In genomic region chr5:76321249-76322196, GRCm38 (mm10) we compare ENCODE assay signal across 17 mouse cellular contexts. TPM values are rescaled to one million over a fixed set of nuclear protein-coding genes. Genes with fewer than 3 reads are reported as not detected.
DNase-seq lines count a peak whose midpoint lies in the region; ATAC-seq and TF ChIP-seq lines count a peak whose summit lies in the region.
"Had no signal": no experiment of that assay in that cellular context is flagged by ENCODE, and none has a peak within 500 bp of the region (broad histone marks: within the 10 kb centered on the region; RNA-seq: fewer than 3 reads in every experiment).

No protein-coding gene starts in this region.

- WGBS in forebrain, embryonic 14.5 days: 19% methylated on average over 11 of the region's 11 CpGs
- 17% methylated on average over 11 of the region's 11 CpGs for WGBS in forebrain, embryonic 15.5 days
- 14% methylated on average over 11 of the region's 11 CpGs for WGBS in midbrain, embryonic 12.5 days
- 15% methylated on average over 11 of the region's 11 CpGs for WGBS in midbrain, embryonic 16.5 days
- 46% methylated on average over 11 of the region's 11 CpGs for WGBS in stomach, embryonic 16.5 days
- 63% methylated on average over 11 of the region's 11 CpGs for WGBS in liver, postnatal 0 days (ENCODE audit: insufficient replicate concordance)

- no peak for TF ChIP-seq CTCF in liver, postnatal 0 days (IDR thresholded peaks at IDR 0.05; ENCODE audit: low read depth)

- H3K27ac ChIP-seq in forebrain, embryonic 14.5 days (ENCODE audit: low read depth, low read length): no peak overlapping the region
- no peak overlapping the region for H3K27ac ChIP-seq in forebrain, embryonic 15.5 days (replicated peaks)
- H3K27ac ChIP-seq in midbrain, embryonic 12.5 days (replicated peaks): no peak overlapping the region
- no peak overlapping the region for H3K27ac ChIP-seq in midbrain, embryonic 16.5 days (ENCODE audit: low read length)
- H3K27ac ChIP-seq in stomach, embryonic 16.5 days (ENCODE audit: low read length): peak overlapping the region; percentile 60; the same call in 1 of the 2 replicates
- no peak overlapping the region for H3K27ac ChIP-seq in liver, postnatal 0 days (ENCODE audit: low read depth)
- H3K27ac ChIP-seq: forebrain, embryonic 10.5 days; macrophage; neural tube, embryonic 12.5 days had no signal

- no peak overlapping the region for H3K9ac ChIP-seq in forebrain, embryonic 14.5 days (ENCODE audit: low read length)
- H3K9ac ChIP-seq in forebrain, embryonic 15.5 days (replicated peaks): no peak overlapping the region
- no peak overlapping the region for H3K9ac ChIP-seq in midbrain, embryonic 12.5 days (replicated peaks)
- no peak overlapping the region for H3K9ac ChIP-seq in midbrain, embryonic 16.5 days (ENCODE audit: low read depth, low read length)
- H3K9ac ChIP-seq in stomach, embryonic 16.5 days (ENCODE audit: low read length): no peak overlapping the region
- no peak overlapping the region for H3K9ac ChIP-seq in liver, postnatal 0 days (replicated peaks)
- H3K9ac ChIP-seq: neural tube, embryonic 12.5 days had no signal

- peaks cover 2% of the 10 kb centered on the region; the same call in 1 of the 2 replicates for H3K4me1 ChIP-seq in forebrain, embryonic 14.5 days (ENCODE audit: control insufficient read depth, insufficient read depth, low read length)
- H3K4me1 ChIP-seq in forebrain, embryonic 15.5 days: 0 out of 2 replicates have a peak, but pooled peaks cover 4% of the 10 kb centered on the region
- H3K4me1 ChIP-seq in midbrain, embryonic 12.5 days: peaks cover 7% of the 10 kb centered on the region
- no peaks in the 10 kb centered on the region; the same call in 1 of the 2 replicates for H3K4me1 ChIP-seq in midbrain, embryonic 16.5 days (ENCODE audit: control insufficient read depth, insufficient read depth, low read length)
- no peaks in the 10 kb centered on the region for H3K4me1 ChIP-seq in stomach, embryonic 16.5 days (ENCODE audit: control insufficient read depth, insufficient read depth, low read length)
- no peaks in the 10 kb centered on the region for H3K4me1 ChIP-seq in liver, postnatal 0 days (ENCODE audit: insufficient read depth)
- H3K4me1 ChIP-seq: neural tube, embryonic 12.5 days had no signal

- H3K27me3 ChIP-seq in forebrain, embryonic 14.5 days (replicated peaks; ENCODE audit: control insufficient read depth, insufficient read depth, low read length): no peaks in the 10 kb centered on the region
- H3K27me3 ChIP-seq in forebrain, embryonic 15.5 days: no peaks in the 10 kb centered on the region
- peaks cover 3% of the 10 kb centered on the region; the same call in 1 of the 2 replicates for H3K27me3 ChIP-seq in midbrain, embryonic 12.5 days
- no peaks in the 10 kb centered on the region for H3K27me3 ChIP-seq in midbrain, embryonic 16.5 days (ENCODE audit: control insufficient read depth, insufficient read depth, low read depth, low read length)
- H3K27me3 ChIP-seq in stomach, embryonic 16.5 days (ENCODE audit: control insufficient read depth, insufficient read depth, low read length): no peaks in the 10 kb centered on the region
- no peaks in the 10 kb centered on the region for H3K27me3 ChIP-seq in liver, postnatal 0 days (ENCODE audit: insufficient read depth, low read length)
- H3K27me3 ChIP-seq: neural tube, embryonic 12.5 days had no signal

- no peak for TF ChIP-seq EP300 in liver, postnatal 0 days (IDR thresholded peaks at IDR 0.05; ENCODE audit: low read depth)

- DNase-seq in forebrain, embryonic 14.5 days (ENCODE audit: low spot score): peak; percentile 25
- DNase-seq in fat pad, adult 2 months (ENCODE audit: extremely low read depth, low read depth, low spot score): peak; percentile 95
- no peak for DNase-seq in heart, adult 8-10 months (ENCODE audit: low spot score)
- no peak for DNase-seq in liver, postnatal 0 days
- DNase-seq: gastrocnemius, postnatal 14 days; heart, postnatal 14 days; kidney, adult 18-20 months; left cerebral cortex, postnatal 4 days; right cerebral cortex, adult 18-20 months had no signal

- H3K36me3 ChIP-seq in forebrain, embryonic 14.5 days (ENCODE audit: control insufficient read depth, insufficient read depth, low read length): no peaks in the 10 kb centered on the region
- no peaks in the 10 kb centered on the region for H3K36me3 ChIP-seq in forebrain, embryonic 15.5 days
- no peaks in the 10 kb centered on the region for H3K36me3 ChIP-seq in midbrain, embryonic 12.5 days
- no peaks in the 10 kb centered on the region for H3K36me3 ChIP-seq in midbrain, embryonic 16.5 days (ENCODE audit: control insufficient read depth, insufficient read depth, low read length)
- H3K36me3 ChIP-seq in stomach, embryonic 16.5 days (ENCODE audit: control insufficient read depth, insufficient read depth, low read length): no peaks in the 10 kb centered on the region
- H3K36me3 ChIP-seq in liver, postnatal 0 days (replicated peaks; ENCODE audit: insufficient read depth, low read length): no peaks in the 10 kb centered on the region
- H3K36me3 ChIP-seq: forebrain, embryonic 10.5 days; neural tube, embryonic 12.5 days had no signal

- no peaks in the 10 kb centered on the region for H3K9me3 ChIP-seq in forebrain, embryonic 14.5 days (replicated peaks; ENCODE audit: control insufficient read depth, low read length)
- no peaks in the 10 kb centered on the region for H3K9me3 ChIP-seq in forebrain, embryonic 15.5 days
- no peaks in the 10 kb centered on the region for H3K9me3 ChIP-seq in midbrain, embryonic 12.5 days
- H3K9me3 ChIP-seq in midbrain, embryonic 16.5 days (replicated peaks; ENCODE audit: control insufficient read depth, low read length, poor library complexity, severe bottlenecking): no peaks in the 10 kb centered on the region
- H3K9me3 ChIP-seq in stomach, embryonic 16.5 days (replicated peaks; ENCODE audit: control insufficient read depth, low read length): no peaks in the 10 kb centered on the region
- no peaks in the 10 kb centered on the region for H3K9me3 ChIP-seq in liver, postnatal 0 days (ENCODE audit: low read length)
- H3K9me3 ChIP-seq: forebrain, embryonic 10.5 days; neural tube, embryonic 12.5 days had no signal

- H3K4me2 ChIP-seq in forebrain, embryonic 14.5 days (ENCODE audit: low read length): no peak overlapping the region
- no peak overlapping the region for H3K4me2 ChIP-seq in forebrain, embryonic 15.5 days (replicated peaks)
- H3K4me2 ChIP-seq in midbrain, embryonic 12.5 days (replicated peaks): no peak overlapping the region
- H3K4me2 ChIP-seq in midbrain, embryonic 16.5 days (ENCODE audit: low read length): no peak overlapping the region
- H3K4me2 ChIP-seq in stomach, embryonic 16.5 days (ENCODE audit: low read depth, low read length): no peak overlapping the region
- H3K4me2 ChIP-seq in liver, postnatal 0 days (ENCODE audit: low read depth, low read length): no peak overlapping the region
- H3K4me2 ChIP-seq: neural tube, embryonic 12.5 days had no signal

- no peak overlapping the region for H3K4me3 ChIP-seq in forebrain, embryonic 14.5 days (ENCODE audit: low read depth, low read length)
- H3K4me3 ChIP-seq in forebrain, embryonic 15.5 days: no peak overlapping the region
- no peak overlapping the region for H3K4me3 ChIP-seq in midbrain, embryonic 12.5 days
- H3K4me3 ChIP-seq in midbrain, embryonic 16.5 days (ENCODE audit: low read depth, low read length): no peak overlapping the region
- H3K4me3 ChIP-seq in stomach, embryonic 16.5 days (replicated peaks; ENCODE audit: low read length): no peak overlapping the region
- H3K4me3 ChIP-seq in liver, postnatal 0 days (ENCODE audit: low read depth, low read length): no peak overlapping the region
- H3K4me3 ChIP-seq: forebrain, embryonic 10.5 days; neural tube, embryonic 12.5 days had no signal

- ATAC-seq in forebrain, embryonic 14.5 days: no peak
- ATAC-seq in forebrain, embryonic 15.5 days (replicated peaks): no peak
- 0 out of 2 replicates have a peak, but pooled peaks have one; percentile 19 for ATAC-seq in midbrain, embryonic 12.5 days (ENCODE audit: low FRiP score, low read depth)
- no peak for ATAC-seq in midbrain, embryonic 16.5 days
- ATAC-seq in stomach, embryonic 16.5 days (ENCODE audit: insufficient read depth, low FRiP score): no peak; the same call in 1 of the 2 replicates
- no peak for ATAC-seq in liver, postnatal 0 days

RNA-seq across cellular contexts. Expression of gene Pdcl2, which starts 9.4 kb away (rescaled TPM):
- not detected in 2 replicates for polyA plus RNA-seq in forebrain, embryonic 14.5 days (2014; fragmentation: Nextera tagmentation; extraction: Ambion mirVana)
- polyA plus RNA-seq in forebrain, embryonic 15.5 days (2015; fragmentation: Nextera tagmentation; extraction: Ambion mirVana): not detected in 2 replicates
- not detected in 2 replicates for polyA plus RNA-seq in midbrain, embryonic 12.5 days (2016; fragmentation: Nextera tagmentation; extraction: Ambion mirVana)
- not detected in 2 replicates for polyA plus RNA-seq in midbrain, embryonic 16.5 days (2015; fragmentation: Nextera tagmentation; extraction: Ambion mirVana)
- not detected in 2 replicates for polyA plus RNA-seq in stomach, embryonic 16.5 days (2015; fragmentation: Nextera tagmentation; extraction: Ambion mirVana)
- total RNA-seq in heart, adult 8-10 months (2022): not detected
- polyA plus RNA-seq in liver, postnatal 0 days (2015; fragmentation: Nextera tagmentation; extraction: Ambion mirVana): not detected in 2 replicates
- total RNA-seq: gastrocnemius, postnatal 14 days; heart, postnatal 14 days; layer of hippocampus, adult 18-20 months; left cerebral cortex, postnatal 4 days had no signal
- polyA plus RNA-seq: forebrain, embryonic 10.5 days; macrophage; neural tube, embryonic 12.5 days had no signal

RNA-seq across cellular contexts. Expression of gene Clock, which starts 16.9 kb away (rescaled TPM):
- 8.2 and 13.6 TPM in 2 replicates for polyA plus RNA-seq in forebrain, embryonic 14.5 days (2014; fragmentation: Nextera tagmentation; extraction: Ambion mirVana)
- 12.9 and 14.1 TPM in 2 replicates for polyA plus RNA-seq in forebrain, embryonic 15.5 days (2015; fragmentation: Nextera tagmentation; extraction: Ambion mirVana)
- polyA plus RNA-seq in midbrain, embryonic 12.5 days (2016; fragmentation: Nextera tagmentation; extraction: Ambion mirVana): 14.7 and 15.3 TPM in 2 replicates
- 13.4 and 15.1 TPM in 2 replicates for polyA plus RNA-seq in midbrain, embryonic 16.5 days (2015; fragmentation: Nextera tagmentation; extraction: Ambion mirVana)
- 12.5 and 13.0 TPM in 2 replicates for polyA plus RNA-seq in stomach, embryonic 16.5 days (2015; fragmentation: Nextera tagmentation; extraction: Ambion mirVana)
- 10 to 100 TPM; 22.9 to 28.9 (median 23.7) TPM for total RNA-seq in heart, adult 8-10 months (2022)
- 2.3 and 3.6 TPM in 2 replicates for polyA plus RNA-seq in liver, postnatal 0 days (2015; fragmentation: Nextera tagmentation; extraction: Ambion mirVana)

RNA-seq across cellular contexts. Expression of gene Nmu, which starts 42.1 kb away (rescaled TPM):
- polyA plus RNA-seq in forebrain, embryonic 14.5 days (2014; fragmentation: Nextera tagmentation; extraction: Ambion mirVana): 0.54 TPM in 1 of 2 replicates, not detected in the other
- 0.42 TPM in 1 of 2 replicates, not detected in the other for polyA plus RNA-seq in forebrain, embryonic 15.5 days (2015; fragmentation: Nextera tagmentation; extraction: Ambion mirVana)
- not detected in 2 replicates for polyA plus RNA-seq in midbrain, embryonic 12.5 days (2016; fragmentation: Nextera tagmentation; extraction: Ambion mirVana)
- polyA plus RNA-seq in midbrain, embryonic 16.5 days (2015; fragmentation: Nextera tagmentation; extraction: Ambion mirVana): 0.35 TPM in 1 of 2 replicates, not detected in the other
- polyA plus RNA-seq in stomach, embryonic 16.5 days (2015; fragmentation: Nextera tagmentation; extraction: Ambion mirVana): 0.17 TPM in 1 of 2 replicates, not detected in the other
- total RNA-seq in heart, adult 8-10 months (2022): not detected
- not detected in 2 replicates for polyA plus RNA-seq in liver, postnatal 0 days (2015; fragmentation: Nextera tagmentation; extraction: Ambion mirVana)
- total RNA-seq: gastrocnemius, postnatal 14 days; heart, postnatal 14 days; layer of hippocampus, adult 18-20 months; left cerebral cortex, postnatal 4 days had no signal
- polyA plus RNA-seq: macrophage had no signal

Comparison
In these comparisons a context has a peak if more than half of its experiments do, and no peak if none do; other contexts are left out.
1. DNase-seq: peak in forebrain, embryonic 14.5 days (single experiment) and fat pad, adult 2 months (single experiment); none in heart, adult 8-10 months (single experiment) and liver, postnatal 0 days (single experiment).